Mouse (Mus musculus) CH12.LX (cell line): ENCODE results near the gene Slc25a18. TPM values are rescaled to one million over a fixed set of nuclear protein-coding genes. Genes with fewer than 3 reads are reported as not detected.

Experiments used
- DNase-seq: peaks from one replicate; pipeline ENCODE4 v3.0.0-alpha.2; 2013; ENCODE audit errors: extremely low read depth
- H3K27ac ChIP-seq: 2 replicates; pipeline ENCODE4 v1.5.1; 2012; ENCODE audit warnings: low read depth, mild to moderate bottlenecking, control low read depth, moderate library complexity; ENCODE audit not compliant: insufficient read depth
- H3K27me3 ChIP-seq: replicated peaks from 2 replicates; pipeline ENCODE3; 2012; ENCODE audit warnings: inconsistent platforms
- H3K36me3 ChIP-seq, 2 experiments: replicated peaks in 1 of 2; 2 replicates each; pipeline versions ENCODE3 to v1.6.1; 2012; ENCODE audit warnings: inconsistent platforms in 1 of 2, low read length in 1 of 2, mild to moderate bottlenecking in 1 of 2, mixed read lengths in 1 of 2, moderate library complexity in 1 of 2; ENCODE audit not compliant: control insufficient read depth in 1 of 2, insufficient read depth in 1 of 2
- H3K4me1 ChIP-seq, 2 experiments: 2 replicates each; pipeline ENCODE4 v1.6.1; 2012; ENCODE audit warnings: inconsistent platforms in 1 of 2, moderate library complexity in 1 of 2; ENCODE audit not compliant: insufficient read depth in 2 of 2, control insufficient read depth in 1 of 2
- H3K4me2 ChIP-seq: 2 replicates; pipeline ENCODE4 v1.6.1; 2012; ENCODE audit warnings: low read depth, mild to moderate bottlenecking, control low read depth; ENCODE audit not compliant: poor library complexity, insufficient read depth, severe bottlenecking
- H3K4me3 ChIP-seq, 3 experiments: fragments of 150-350 bp in 1 of 3; sonication (generic) in 1 of 3; replicated peaks in 1 of 3; 2 replicates each; pipeline versions ENCODE3 to v1.5.1; 2011 to 2012; ENCODE audit warnings: low read depth in 2 of 3, low read length in 2 of 3, mild to moderate bottlenecking in 2 of 3, moderate library complexity in 2 of 3, control low read depth in 1 of 3, improper control_type of control experiment in 1 of 3, inconsistent platforms in 1 of 3, mixed read lengths in 1 of 3; ENCODE audit not compliant: poor library complexity in 1 of 3
- H3K79me2 ChIP-seq: replicated peaks from 2 replicates; pipeline ENCODE4 v1.6.1; 2012; ENCODE audit warnings: mild to moderate bottlenecking, moderate library complexity; ENCODE audit not compliant: control insufficient read depth, poor library complexity, insufficient read depth, severe bottlenecking; ENCODE audit errors: extremely low read depth
- H3K9ac ChIP-seq: 2 replicates; pipeline ENCODE4 v1.6.1; 2012; ENCODE audit warnings: low read depth, mild to moderate bottlenecking, control low read depth, moderate library complexity; ENCODE audit not compliant: insufficient read depth
- H3K9me3 ChIP-seq: replicated peaks from 2 replicates; pipeline ENCODE3; 2012; ENCODE audit warnings: low read length, inconsistent platforms, mixed read lengths
- BHLHE40 ChIP-seq: IDR thresholded peaks from 2 replicates; pipeline ENCODE4 v1.6.1; 2011; ENCODE audit warnings: mild to moderate bottlenecking, low read depth, low read length, improper control_type of control experiment
- CTCF ChIP-seq, 2 experiments: IDR thresholded peaks in 1 of 2; conservative IDR thresholded peaks in 1 of 2; 2 replicates each; pipeline ENCODE4 v1.5.1; 2011 to 2012; ENCODE audit warnings: low read depth in 2 of 2, low read length in 2 of 2, improper control_type of control experiment in 1 of 2, inconsistent platforms in 1 of 2, mild to moderate bottlenecking in 1 of 2, moderate library complexity in 1 of 2
- E2F4 ChIP-seq: IDR thresholded peaks from 2 replicates; pipeline ENCODE4 v1.6.1; 2011; ENCODE audit warnings: low read depth, low read length, improper control_type of control experiment; ENCODE audit not compliant: insufficient replicate concordance
- IRF4 ChIP-seq: IDR thresholded peaks from 2 replicates; pipeline ENCODE4 v1.6.1; 2014; ENCODE audit warnings: low read depth, mild to moderate bottlenecking, inconsistent platforms, low read length, improper control_type of control experiment
- JUN ChIP-seq: IDR thresholded peaks from 2 replicates; pipeline ENCODE4 v1.6.1; 2011; ENCODE audit warnings: low read depth, mild to moderate bottlenecking, low read length, improper control_type of control experiment, moderate library complexity; ENCODE audit not compliant: insufficient read depth
- JUND ChIP-seq: conservative IDR thresholded peaks from 2 replicates; pipeline ENCODE4 v1.6.1; 2011; ENCODE audit warnings: low read depth, low read length, improper control_type of control experiment
- KAT2A ChIP-seq: IDR thresholded peaks from 2 replicates; pipeline ENCODE4 v1.6.1; 2012; ENCODE audit warnings: low read length, improper control_type of control experiment, inconsistent platforms; ENCODE audit not compliant: insufficient replicate concordance
- MEF2A ChIP-seq: IDR thresholded peaks from 2 replicates; pipeline ENCODE4 v1.6.1; 2014; ENCODE audit warnings: low read depth, mild to moderate bottlenecking, inconsistent platforms, low read length, improper control_type of control experiment, borderline replicate concordance
- MXI1 ChIP-seq: IDR thresholded peaks from 2 replicates; pipeline ENCODE4 v1.6.1; 2011; ENCODE audit warnings: mild to moderate bottlenecking, low read depth, low read length, improper control_type of control experiment
- NELFE ChIP-seq: IDR thresholded peaks from 2 replicates; pipeline ENCODE4 v1.6.1; 2011; ENCODE audit warnings: low read depth, low read length, improper control_type of control experiment
- NRF1 ChIP-seq: IDR thresholded peaks from 2 replicates; pipeline ENCODE4 v1.6.1; 2014; ENCODE audit warnings: low read depth, mild to moderate bottlenecking, inconsistent platforms, low read length, improper control_type of control experiment, moderate library complexity
- PAX5 ChIP-seq: IDR thresholded peaks from 2 replicates; pipeline ENCODE4 v1.6.1; 2012; ENCODE audit warnings: low read length, inconsistent platforms, mixed read lengths
- POLR2AphosphoS2 ChIP-seq: IDR thresholded peaks from 2 replicates; pipeline ENCODE4 v1.6.1; 2011; ENCODE audit warnings: low read depth, low read length, improper control_type of control experiment
- RAD21 ChIP-seq: IDR thresholded peaks from 2 replicates; pipeline ENCODE4 v1.6.1; 2011; ENCODE audit warnings: low read depth, mild to moderate bottlenecking, low read length, improper control_type of control experiment, moderate library complexity
- TBP ChIP-seq: conservative IDR thresholded peaks from 2 replicates; pipeline ENCODE4 v1.6.1; 2011; ENCODE audit warnings: low read depth, low read length, improper control_type of control experiment
- ZC3H11A ChIP-seq: IDR thresholded peaks from 2 replicates; pipeline ENCODE4 v1.6.1; 2012; ENCODE audit warnings: low read depth, mild to moderate bottlenecking, inconsistent platforms, low read length, improper control_type of control experiment
- dilution Hi-C: fragments of 300-500 bp; cut with MboI; formaldehyde crosslinking; loops from 2 replicates; pipeline ENCODE4 v1.14.3; 2020; ENCODE audit warnings: low sequenced_read_pairs; ENCODE audit not compliant: extremely low pct_unique_long_range_greater_than_20kb, extremely low pct_ligation_motif_present
- in situ Hi-C: fragments of 300-500 bp; cut with MboI; formaldehyde crosslinking; loops from 3 replicates; pipeline ENCODE4 v1.14.3; 2019; ENCODE audit warnings: low sequenced_read_pairs, low pct_ligation_motif_present, low pct_unique_long_range_greater_than_20kb, mixed read lengths
- polyA plus RNA-seq: library from polyadenylated mRNA; unstranded; fragments of >175 nt; gene quantifications from 2 replicates; pipeline ENCODE4 v1.2.1, GENCODE M21; 2012; ENCODE audit warnings: low read depth; ENCODE audit not compliant: insufficient read length
- total RNA-seq, 2 experiments: library from RNA; depleted of rRNA; stranded (reverse); fragments of 300-350 nt in 1 of 2; fragments of >200 nt in 1 of 2; gene quantifications; 2 replicates each; pipeline ENCODE4 v1.2.3; 2012 to 2014

Slc25a18 gene
- total and polyA plus RNA-seq, 3 experiments = 0.08 to 0.51 (median 0.19) TPM

- no peak for DNase-seq
- peaks cover 0 to 12% of the 10 kb centered on the region in 2 experiments; a peak in 2 of 4 replicates for H3K4me1 ChIP-seq
- H3K4me2 ChIP-seq = no peak overlapping the region
- no peak overlapping the region for H3K4me3 ChIP-seq
- TF ChIP-seq CTCF (conservative IDR thresholded peaks at IDR 0.05 in 1 of 2, IDR thresholded peaks at IDR 0.05 in 1 of 2; ENCODE audit: low read depth in 2 of 2, low read length in 2 of 2) (no peak), NELFE (no peak), MXI1 (no peak), RAD21 (no peak), JUND (no peak), IRF4 (no peak), TBP (no peak), POLR2AphosphoS2 (no peak), KAT2A (no peak), BHLHE40 (no peak), ZC3H11A (no peak), PAX5 (no peak), MEF2A (no peak), E2F4 (no peak), JUN (no peak)
- TF ChIP-seq, all 38 proteins: peak for 0
- dilution Hi-C loops = no loop called here
- in situ Hi-C loops = no loop called here
- no peak overlapping the region for H3K27ac ChIP-seq
- no peak overlapping the region for H3K9ac ChIP-seq
- no peaks in the 10 kb centered on the region for H3K79me2 ChIP-seq
- no peaks in the 10 kb centered on the region for H3K9me3 ChIP-seq
- peaks cover 9 to 31% of the 10 kb centered on the region in 2 experiments for H3K36me3 ChIP-seq
- no peaks in the 10 kb centered on the region for H3K27me3 ChIP-seq
Observed at GRCm38 (mm10) chr6:120777533-120777932, 4.2 kb downstream of the Slc25a18 start.

- H3K4me3 ChIP-seq = no peak overlapping the region
- H3K9ac ChIP-seq = no peak overlapping the region
- DNase-seq = no peak
- no peaks in the 10 kb centered on the region for H3K27me3 ChIP-seq
- H3K4me2 ChIP-seq = no peak overlapping the region
- H3K36me3 ChIP-seq = peaks cover 9 to 28% of the 10 kb centered on the region in 2 experiments
- in situ Hi-C loops = no loop called here
- TF ChIP-seq PAX5 (no peak), MEF2A (no peak), JUND (no peak), NRF1 (no peak), KAT2A (no peak)
- no peaks in the 10 kb centered on the region for H3K9me3 ChIP-seq
- no peak overlapping the region for H3K27ac ChIP-seq
- dilution Hi-C loops = no loop called here
- no peaks in the 10 kb centered on the region for H3K79me2 ChIP-seq
- H3K4me1 ChIP-seq = peaks cover 0 to 8% of the 10 kb centered on the region in 2 experiments; a peak in 2 of 4 replicates
Observed at GRCm38 (mm10) chr6:120778226-120778625, 4.8 kb downstream of the Slc25a18 start.
